Mouse (Mus musculus) CD4-positive, CD25-positive, alpha-beta regulatory T cell, adult 2 months (primary cell): Measurements from ENCODE around the gene Megf8.

Experiments used
- DNase-seq: peaks from one replicate; pipeline ENCODE4 v3.0.0-alpha.2; 2012; ENCODE audit warnings: low read depth, low spot score

The Megf8 gene

DNA sequence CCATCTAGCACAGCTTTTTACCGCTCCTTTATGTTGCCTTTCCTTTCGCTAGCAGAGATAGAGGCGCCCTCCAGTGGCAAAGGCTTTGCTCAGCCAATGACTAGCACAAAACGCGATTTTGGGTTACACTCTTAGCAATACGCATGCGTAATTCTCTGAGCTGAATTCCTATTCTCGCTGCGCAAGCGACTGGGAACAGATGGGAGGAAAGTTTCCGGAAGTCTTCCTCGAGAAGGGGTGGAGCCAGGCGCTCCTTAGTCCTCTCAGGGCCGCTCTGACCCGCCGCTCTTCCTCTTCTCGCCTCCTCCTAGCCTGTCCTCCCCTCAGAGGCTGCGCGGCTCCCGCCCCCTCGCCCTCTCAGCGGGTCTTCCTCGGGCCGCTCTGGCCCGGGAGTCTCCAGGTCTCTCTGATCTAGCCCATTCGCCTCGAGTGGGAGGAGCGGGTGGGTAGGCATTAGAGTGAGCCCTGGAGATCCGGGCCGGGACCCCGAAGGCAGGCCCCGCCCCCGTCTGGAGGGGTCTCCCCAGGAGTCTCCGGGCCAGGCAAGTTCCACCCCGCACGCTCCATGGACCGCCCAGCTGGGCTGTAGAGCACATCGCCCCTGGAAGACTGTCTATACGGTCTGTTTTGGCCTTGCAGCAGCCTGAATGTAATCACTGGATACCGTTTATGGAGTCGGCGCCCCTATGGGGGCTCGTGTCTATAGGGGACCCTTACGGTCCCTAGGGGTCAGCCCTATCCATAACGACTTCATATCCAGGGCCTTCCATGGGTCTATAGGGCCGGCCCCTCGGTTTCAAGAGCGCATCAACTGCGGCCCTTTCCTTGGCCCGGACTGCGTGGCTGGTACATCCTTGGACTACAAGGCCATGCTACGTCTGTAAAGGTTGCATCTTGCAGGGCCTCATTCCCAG lies at the start of gene Megf8:
TSS of gene Megf8 (plus strand) at position 633 of the 914 bp plus-strand sequence.
- DNase-seq = peak; percentile 94

DNA sequence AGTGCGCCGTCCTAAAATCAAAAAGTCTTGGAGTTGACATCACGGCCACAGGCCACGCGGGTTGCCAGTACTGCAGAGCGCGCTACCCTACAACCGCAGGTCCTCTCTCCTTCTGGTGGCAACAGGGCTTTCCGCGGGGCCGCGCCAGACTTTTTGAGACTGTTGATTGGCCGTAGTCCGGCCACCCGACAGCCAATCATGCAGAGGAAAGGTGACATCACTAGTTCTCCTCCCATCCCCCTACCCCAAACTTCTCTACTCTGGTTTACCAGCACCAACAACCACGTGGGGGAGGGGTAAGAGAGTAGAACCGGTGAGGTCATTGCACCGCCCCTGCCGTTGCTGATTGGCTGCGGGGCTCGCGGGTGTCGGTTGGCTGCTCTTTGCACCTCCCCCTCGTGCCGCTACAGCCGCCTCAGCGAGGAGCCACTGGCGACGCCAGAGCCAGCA lies 49.6 kb upstream of the Megf8 start, which contains the start of gene Cic:
TSS of gene Cic (plus strand) at position 404 of the 450 bp plus-strand sequence.
- peak; percentile 99 for DNase-seq

DNA sequence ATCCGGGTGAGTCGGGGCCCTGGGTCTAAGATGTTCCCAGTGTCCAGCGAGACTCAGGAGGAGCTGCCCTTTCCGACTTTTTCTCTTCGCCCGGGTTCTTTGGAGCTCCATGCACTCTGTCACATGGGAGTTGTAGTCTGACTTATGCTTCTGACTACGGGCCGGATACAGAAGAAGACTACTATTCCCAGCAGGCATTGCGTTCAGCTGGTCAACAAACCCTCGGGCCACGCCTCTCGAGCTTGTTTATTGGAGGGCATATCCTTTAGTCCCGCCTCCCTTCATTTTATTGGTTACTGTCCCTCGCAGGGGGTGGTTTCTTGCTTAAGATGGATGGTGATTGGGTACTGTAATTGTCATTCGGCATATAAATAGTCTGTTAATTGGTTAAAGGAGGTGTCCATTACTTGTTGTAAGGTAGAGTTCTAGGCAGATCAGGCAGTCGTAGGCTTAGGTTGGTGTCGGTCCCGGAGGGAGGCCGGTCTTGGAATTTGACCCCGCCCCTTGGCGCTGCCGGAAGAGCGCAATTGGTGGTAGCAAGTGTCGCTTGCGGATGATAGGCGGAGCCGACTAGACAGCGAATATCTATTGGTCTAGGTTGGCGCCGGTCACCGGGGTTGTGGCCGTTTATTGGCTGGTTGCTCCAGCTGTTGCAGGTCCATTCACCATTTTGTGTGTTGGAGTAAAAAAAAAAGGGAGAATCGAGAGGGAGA lies 49.1 kb upstream of the Megf8 start:
- DNase-seq = peak; percentile 99

DNA sequence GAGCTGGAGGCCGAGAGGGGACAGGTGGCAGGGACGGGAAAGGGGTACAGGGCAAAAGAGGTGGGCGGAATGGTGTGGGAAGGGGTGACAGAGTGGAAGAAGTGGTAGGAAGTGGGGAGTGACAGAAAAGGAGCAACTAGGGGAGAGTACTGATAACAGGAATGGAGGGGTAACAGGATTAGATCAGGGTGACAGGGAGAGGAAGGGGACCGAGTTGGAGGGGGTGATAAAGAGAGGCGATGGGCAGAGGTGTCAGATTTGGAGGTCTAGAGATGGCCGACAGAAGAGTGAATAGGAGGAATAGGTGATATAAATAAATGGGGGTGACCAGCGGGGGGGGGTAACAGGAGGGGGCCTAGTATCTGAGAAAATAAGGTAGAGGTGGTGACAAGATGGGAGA lies 48.4 kb upstream of the Megf8 start:
- no peak for DNase-seq

DNA sequence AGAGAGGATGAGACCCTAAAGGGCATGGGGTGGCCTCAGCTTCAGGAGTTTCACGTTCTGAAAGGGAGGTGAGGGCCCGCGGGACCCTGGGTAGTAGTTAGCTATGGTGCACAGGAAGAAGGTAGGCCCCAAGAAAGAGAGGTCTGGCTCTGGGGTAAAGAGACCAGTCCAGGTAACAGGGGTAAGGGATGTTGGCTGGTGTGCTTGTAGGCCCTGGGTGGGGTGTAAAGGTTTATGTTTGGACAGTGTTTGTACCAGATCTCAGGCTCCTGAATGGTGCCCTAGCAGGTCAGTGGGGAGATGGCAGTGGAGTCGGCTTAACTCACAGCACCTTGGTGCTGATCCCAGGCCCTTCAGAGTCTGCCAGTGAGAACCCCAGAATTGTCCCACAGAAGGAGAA lies 47.9 kb upstream of the Megf8 start:
- DNase-seq = peak; percentile 50

DNA sequence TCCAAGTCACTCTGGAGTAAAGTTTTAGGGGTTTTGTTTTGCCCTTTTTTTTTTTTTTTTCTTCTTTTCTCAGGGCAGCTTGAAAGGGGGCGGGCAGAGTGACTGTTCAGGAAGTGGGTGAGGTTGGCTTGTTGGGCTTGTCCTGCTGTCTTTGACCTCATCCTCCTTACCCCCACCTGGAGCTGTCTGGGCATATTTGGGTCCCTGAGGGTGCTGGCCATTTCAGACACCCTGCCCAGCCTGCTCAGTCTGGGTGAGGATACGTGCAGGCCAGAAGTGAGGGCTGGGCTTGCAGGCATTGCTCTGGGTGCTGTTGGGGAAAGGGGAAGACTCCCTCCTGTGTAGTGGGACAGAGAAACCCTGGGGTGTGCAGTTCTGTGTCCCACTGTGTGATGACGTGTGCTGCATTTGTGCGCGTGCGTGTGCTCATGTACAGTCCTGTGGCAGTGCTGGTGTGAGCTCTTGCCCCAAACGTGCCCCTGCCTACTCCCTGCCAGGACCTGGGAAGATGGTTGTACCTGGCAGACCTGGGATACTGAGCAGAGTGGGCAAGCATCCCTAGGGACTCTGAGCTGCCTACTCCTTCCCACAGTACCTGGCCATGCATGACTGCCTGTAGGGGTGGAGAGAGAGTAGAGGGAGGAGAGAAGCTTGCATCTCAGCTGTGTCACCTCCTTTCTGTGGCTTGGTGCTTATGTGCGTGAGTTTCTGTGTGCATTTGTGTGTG lies 47.3 kb upstream of the Megf8 start:
- peak; percentile 67 for DNase-seq

DNA sequence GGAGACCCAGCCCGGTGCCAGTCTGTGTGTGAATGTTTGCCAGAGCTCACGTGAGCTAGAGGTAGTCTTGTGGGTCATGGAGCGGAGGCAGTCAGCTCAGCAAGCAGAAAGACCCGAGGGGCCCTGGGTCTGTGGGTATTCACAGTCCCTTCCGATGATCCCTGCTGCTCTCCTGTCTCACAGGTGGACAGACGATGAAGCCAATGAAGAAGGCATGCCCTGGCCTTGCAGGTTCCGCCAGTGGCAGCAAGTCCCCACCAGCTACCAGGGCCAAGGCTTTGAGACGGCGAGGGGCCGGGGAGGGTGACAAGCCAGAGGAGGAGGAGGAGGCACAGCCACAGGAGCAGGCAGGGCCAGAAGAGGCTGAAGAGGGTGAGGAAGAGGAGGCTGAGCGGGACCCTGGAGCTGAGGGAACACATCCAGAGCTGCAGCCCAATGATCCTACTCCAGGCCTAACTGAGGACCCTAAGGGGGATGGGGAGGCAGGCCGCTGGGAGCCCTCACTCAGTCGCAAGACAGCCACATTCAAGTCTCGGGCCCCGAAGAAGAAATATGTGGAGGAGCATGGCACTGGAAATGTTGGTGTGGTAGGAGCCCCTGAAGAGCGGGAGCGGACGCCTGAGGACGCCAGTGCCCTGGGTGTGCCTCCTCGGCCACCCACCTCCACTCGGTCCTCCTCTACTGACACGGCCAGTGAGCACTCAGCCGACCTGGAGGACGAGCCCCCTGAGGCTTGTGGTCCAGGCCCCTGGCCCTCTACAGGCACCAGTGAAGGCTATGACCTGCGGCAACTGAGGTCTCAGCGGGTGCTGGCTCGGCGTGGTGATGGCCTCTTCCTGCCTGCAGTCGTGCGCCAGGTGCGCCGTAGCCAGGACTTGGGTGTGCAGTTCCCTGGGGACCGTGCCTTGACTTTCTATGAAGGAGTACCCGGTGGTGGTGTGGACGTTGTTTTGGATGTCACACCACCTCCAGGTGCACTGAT lies 46.0 kb upstream of the Megf8 start:
- DNase-seq = no peak

DNA sequence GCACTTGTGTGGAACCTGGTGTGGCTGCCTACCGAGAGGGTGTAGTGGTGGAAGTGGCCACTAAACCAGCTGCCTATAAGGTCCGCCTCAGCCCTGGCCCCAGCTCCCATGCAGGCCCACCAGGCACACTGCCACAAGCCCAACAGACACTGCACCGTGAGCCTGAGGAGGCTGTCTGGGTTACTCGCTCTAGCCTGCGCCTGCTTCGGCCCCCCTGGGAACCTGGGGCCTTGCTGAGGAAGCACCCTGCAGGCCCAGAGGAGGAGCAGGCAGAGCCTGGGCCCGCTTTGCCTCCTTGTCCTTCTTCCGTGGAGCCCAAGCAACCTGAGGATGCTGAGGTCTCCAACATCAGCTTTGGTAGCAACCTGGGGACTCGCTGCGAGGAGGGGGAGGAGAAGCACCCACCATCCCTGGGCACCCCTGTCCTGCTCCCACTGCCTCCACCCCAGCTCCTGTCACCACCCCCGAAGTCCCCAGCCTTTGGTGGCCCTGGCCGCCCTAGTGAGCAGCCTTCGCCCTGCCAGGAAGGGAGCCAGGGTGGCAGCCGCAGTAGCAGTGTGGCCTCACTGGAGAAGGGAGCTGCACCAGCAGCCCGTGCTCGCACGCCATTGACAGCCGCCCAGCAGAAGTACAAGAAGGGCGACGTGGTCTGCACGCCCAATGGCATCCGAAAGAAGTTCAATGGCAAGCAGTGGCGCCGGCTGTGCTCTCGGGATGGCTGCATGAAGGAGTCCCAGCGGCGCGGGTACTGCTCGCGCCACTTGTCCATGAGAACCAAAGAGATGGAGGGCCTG lies 45.1 kb upstream of the Megf8 start:
- no peak for DNase-seq

DNA sequence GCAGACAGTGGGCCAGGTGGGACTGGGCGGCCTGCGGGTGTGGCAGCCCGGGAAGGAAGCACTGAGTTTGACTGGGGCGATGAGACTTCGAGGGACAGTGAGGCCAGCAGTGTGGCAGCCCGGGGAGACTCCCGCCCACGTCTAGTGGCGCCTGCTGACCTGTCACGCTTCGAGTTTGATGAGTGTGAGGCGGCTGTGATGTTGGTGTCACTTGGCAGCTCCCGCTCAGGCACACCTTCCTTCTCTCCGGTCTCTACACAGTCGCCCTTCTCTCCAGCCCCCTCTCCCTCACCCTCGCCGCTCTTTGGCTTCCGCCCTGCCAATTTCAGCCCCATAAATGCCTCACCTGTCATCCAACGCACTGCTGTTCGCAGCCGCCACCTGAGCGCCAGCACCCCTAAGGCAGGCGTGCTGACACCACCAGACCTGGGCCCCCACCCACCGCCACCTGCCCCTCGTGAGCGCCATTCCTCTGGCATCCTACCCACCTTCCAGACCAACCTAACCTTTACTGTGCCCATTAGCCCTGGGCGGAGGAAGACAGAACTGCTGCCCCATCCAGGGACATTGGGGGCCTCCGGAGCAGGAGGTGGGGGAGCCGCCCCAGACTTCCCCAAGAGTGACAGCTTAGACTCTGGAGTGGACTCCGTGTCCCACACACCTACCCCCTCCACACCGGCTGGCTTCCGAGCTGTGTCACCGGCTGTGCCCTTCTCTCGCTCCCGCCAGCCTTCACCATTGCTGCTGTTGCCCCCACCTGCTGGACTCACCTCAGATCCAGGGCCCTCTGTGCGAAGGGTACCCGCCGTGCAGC lies 44.3 kb upstream of the Megf8 start:
- DNase-seq = no peak

DNA sequence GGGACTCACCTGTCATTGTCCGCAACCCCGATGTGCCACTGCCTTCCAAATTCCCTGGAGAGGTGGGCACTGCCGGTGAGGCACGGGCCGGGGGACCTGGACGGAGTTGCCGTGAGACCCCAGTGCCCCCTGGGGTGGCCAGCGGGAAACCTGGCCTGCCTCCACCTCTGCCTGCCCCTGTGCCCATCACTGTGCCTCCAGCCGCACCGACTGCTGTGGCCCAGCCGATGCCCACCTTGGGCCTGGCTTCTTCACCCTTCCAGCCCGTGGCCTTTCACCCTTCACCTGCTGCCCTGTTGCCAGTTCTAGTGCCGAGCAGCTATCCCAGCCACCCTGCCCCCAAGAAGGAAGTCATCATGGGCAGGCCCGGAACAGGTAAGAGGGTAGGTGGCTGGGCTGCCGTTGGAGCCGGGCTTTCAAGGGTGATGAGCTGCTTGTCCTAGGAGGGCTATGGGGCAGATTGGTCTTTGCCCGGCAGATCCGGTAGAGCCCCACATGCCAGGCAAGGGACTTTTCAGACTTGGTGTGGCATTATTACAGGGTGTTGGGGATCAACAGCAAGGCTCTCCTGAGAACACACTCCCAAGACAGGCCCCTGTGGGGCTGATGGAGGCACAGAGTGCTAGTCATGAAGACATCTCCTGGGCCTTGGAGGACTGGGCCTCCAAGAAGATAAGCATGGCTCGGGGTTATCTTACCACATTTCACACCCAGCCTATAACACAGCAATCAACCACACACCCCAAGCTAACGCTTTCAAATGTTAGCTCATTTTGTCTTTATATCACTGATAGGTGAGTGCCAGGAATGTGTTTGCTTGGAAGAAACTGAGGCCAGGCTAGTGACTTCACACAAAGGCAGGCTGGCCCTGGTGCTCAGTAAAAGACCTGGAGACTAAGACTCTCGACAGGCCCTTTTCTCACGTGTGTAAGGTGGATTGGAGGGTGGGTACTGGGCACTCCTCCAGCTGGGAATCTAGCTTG lies 43.4 kb upstream of the Megf8 start:
- no peak for DNase-seq

DNA sequence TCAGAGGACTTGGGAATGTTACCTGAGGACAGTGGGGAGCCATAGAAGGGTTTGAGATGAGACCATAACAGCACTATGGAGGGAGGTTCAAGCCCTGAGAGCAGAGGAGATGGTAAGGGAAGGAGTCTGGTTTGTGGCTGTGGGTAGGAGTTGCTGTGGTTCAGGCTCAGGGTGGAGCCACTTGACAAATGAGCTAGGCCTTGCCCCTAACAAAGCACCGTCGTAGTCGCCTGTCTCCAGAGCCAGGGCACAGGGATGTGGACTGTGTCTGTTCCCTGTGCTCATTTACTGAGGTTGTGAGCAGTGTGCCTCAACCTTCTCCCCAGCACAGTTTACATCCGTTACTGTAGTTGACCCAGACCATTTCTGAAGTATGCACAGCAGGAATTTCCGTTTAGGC lies 42.4 kb upstream of the Megf8 start:
- DNase-seq = peak; percentile 72

DNA sequence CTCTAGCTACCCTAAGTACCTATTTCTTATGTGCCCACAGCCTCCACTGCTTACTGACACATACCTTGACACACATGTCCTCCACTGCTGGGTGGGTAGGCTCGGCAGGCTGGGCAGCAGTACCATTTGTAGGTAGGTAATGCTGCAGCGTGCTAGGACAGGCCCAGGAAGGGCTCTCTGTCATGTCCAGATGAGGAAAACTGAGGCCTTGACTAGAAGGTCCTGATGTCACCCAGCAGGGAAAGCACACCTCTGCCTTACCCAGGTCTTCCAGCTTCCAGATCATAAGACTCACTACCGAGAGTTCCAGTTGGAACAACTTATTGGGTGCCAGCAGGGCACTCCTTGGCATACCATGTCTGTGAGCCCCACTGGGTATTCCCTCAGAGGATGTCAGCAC lies 42.0 kb upstream of the Megf8 start:
- DNase-seq = no peak

DNA sequence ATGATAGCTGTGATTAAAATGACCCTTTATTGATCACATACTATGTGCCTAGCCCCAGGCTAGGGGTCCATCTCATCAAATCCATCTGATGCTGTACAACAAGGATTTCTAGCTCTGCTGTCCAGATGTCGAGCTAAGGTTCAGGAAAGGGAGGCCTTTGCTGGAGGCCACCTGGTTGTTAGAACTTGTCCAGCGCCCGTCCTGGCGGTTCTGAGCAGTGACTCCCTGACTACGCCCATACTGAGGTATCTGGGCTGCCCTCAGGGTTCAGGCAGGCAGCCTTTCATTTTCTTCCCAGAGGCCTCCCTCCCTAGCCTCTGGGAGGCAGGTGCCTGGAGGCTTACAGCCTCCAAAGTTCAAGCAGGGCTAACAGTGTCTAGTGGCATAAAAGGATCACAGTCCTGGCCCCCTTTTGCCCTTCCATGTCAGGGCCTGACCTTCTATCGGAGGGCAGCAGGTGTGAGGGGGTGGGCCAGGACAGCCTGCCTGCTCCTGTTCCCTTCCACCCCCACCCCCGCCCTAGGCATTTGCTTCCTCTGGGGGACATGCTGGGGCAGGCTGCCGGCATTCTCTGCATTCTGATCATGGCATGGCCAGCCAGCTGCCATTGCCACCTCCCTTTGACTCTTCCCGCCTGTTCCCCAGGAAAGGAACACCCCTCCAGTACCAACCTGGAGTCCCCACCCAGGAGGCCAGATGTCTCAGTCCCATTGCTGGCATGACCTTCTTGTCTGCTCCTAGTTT lies 41.2 kb upstream of the Megf8 start:
- no peak for DNase-seq

DNA sequence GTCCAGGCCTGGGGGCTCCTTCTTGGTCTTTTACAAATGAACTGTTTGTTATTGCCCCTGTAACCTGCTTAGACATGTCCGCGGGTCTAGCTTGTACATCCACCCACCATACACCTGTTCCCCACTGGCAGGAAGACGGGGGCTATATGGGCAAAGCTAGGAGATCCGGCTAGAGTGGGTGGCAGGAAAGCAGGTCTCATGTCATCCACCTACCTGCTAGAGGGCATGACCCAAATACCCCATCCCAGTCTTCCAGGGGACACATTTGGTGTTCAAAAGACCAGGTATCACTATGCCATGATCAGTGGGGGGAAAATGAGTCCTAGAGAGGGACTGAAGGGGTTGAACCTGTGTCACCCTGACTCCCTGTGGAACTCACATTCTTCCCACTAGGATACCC lies 39.6 kb upstream of the Megf8 start:
- DNase-seq = peak; percentile 11

DNA sequence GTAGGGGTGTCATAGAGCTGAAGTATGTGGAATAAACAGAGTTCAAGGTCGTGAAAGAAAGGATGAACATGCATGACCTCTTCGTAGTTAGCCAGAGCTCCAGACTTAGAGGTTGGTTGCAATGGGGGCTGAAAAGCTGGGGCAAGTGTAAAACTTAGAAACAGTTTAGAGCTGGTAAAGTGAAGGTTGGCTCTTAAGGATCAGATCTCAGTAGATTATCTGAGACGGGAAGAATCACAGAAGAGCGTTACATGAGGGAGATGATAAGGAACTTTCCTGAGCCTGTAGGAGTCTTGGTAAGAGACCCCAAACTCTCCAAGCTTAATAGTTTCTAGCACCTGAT lies 39.0 kb upstream of the Megf8 start:
- no peak for DNase-seq

DNA sequence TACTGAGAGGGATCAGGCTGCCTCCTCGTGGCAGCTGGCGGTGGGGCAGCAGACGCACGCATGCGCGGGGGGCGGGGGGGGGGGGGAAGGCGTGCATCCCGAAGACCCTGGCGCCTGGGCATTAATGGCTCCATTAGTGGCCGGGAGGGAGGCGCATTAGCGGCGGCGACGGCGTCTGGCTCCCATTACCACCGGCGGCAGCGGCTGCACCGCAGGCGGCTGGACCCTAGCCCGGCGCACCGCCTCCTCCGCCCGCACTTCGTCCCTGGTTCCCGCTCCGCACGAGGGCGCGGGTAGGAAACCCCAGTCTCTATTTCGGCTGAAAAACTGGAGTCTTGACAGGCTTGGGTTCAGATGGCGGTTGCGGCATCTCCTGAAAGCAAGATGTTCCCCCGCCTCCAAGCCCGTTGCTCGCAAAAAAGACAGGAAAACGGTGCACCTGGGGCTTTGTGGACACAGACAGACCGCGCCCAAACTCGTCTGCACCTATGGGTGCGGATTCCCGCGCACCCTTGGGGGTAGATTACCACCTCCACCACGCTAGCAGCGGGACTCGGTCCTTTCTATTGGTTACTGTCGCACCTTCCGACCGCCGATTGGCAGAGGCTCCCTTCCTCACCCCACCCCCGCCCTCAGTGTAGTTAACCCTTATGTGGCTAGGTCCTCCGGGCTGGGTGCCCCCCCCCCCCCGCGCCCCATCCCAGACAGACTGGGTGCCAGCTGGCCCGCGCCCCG lies 38.5 kb upstream of the Megf8 start:
- DNase-seq = peak; percentile 95
